Mouse (Mus musculus) embryonic stem cell, embryonic (primary cell): ENCODE results near the gene Arrb1.

Experiments used
- CTCF ChIA-PET, 4 experiments: fragments of 300-600 bp in 2 of 4; fragments of 350-600 bp in 2 of 4; sonication (Branson Sonifier 250); formaldehyde crosslinking; loops; one replicate each; lab custom pipeline; 2022; ENCODE audit warnings: inconsistent platforms in 2 of 4; lab: Charles Lee
- POLR2A ChIA-PET, 4 experiments: fragments of 300-600 bp in 2 of 4; fragments of 350-600 bp in 2 of 4; sonication (Branson Sonifier 250); formaldehyde crosslinking; loops; one replicate each; lab custom pipeline; 2022; ENCODE audit warnings: antibody characterized with exemption in 4 of 4, inconsistent platforms in 1 of 4; lab: Charles Lee

The Arrb1 gene

GRCm38 (mm10) chr7:99553222-99553884, 18.1 kb downstream of the Arrb1 start:
- ChIA-PET CTCF (interaction anchor here in 2 of 4 experiments (1.1 to 1.4 kb wide), 2 partner anchors 16 to 106 kb away, joined by 3 to 4 read pairs; no protein-coding TSS in a partner anchor), POLR2A (interaction anchor here in 2 of 4 experiments (0.6 to 3.2 kb wide), 15 partner anchors 16 to 172 kb away, joined by 3 to 25 read pairs (median 4); partner anchors contain the start of genes Gdpd5 (in 1 of the 2) and Rps3 (in 1 of the 2))

DNA sequence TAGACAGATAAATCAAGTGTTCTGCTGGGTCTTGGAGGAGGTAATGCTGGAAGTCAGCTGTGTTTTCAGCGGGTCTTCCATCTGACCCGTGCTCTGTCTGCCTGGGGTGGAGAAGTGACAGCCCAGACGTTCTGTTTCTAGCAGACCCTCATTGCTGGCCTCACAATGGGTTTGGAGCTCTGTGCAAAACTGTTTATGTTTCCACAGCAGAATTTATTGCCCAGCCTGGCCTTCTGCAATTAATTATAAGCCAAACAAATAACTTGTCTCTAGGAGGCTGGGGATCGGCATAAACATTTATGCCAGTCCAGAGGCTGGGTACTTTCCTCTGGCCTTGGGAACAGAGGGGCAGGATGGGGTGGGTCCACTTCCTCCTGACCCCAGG, 18.6 kb downstream of the Arrb1 start:
- ChIA-PET CTCF (interaction anchor here in 1 of 4 experiments (1.1 kb wide), 1 partner anchor 105 kb away, joined by 3 read pairs; no protein-coding TSS in a partner anchor), POLR2A (interaction anchor here in 2 of 4 experiments (1.0 to 2.3 kb wide), 5 partner anchors 9 to 173 kb away, joined by 3 to 7 read pairs (median 6); partner anchors contain the start of gene Gdpd5 (in 1 of the 2))

- ChIA-PET POLR2A (interaction anchor here in 2 of 4 experiments (0.6 to 2.0 kb wide), 10 partner anchors 8 to 455 kb away, joined by 3 to 6 read pairs (median 4); partner anchors contain the start of genes Rnf169 (in 1 of the 2) and Rps3 (in 1 of the 2)), CTCF (interaction anchor here (0.5 to 2.8 kb wide), 32 partner anchors 8 to 320 kb away, joined by 3 to 27 read pairs (median 4); no protein-coding TSS in a partner anchor)
These were observed 20.6 kb downstream of the Arrb1 start for GRCm38 (mm10) chr7:99555862-99556261.

DNA sequence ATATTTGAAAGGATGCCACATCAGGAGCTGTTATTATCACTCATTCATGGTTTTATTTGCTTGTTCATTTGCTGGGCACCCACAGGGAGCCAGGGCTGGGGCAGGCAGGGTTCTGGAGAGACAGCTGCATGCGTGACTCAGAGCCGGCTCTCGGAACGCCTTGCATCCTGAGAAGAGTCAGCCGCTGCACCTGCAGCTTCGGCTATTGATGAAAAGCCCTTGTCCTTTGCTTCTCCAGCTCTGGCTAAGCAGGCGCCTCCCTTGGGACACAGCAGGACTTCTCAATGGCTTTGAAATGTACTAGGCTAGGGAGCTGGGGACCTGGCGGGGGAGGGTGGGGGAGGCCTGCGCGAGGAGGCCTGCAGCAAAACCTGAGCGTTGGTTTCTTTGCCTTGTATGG, 23.8 kb downstream of the Arrb1 start:
- CTCF ChIA-PET: interaction anchor here in 3 of 4 experiments (0.6 to 2.0 kb wide), 13 partner anchors 11 to 413 kb away, joined by 3 to 14 read pairs (median 4); no protein-coding TSS in a partner anchor
- POLR2A ChIA-PET: interaction anchor here (0.6 to 3.3 kb wide), 32 partner anchors 8 to 1980 kb away, joined by 3 to 12 read pairs (median 4); partner anchors contain the start of genes Rps3 (in 2 of the 4) and Aamdc (in 1 of the 4)

DNA sequence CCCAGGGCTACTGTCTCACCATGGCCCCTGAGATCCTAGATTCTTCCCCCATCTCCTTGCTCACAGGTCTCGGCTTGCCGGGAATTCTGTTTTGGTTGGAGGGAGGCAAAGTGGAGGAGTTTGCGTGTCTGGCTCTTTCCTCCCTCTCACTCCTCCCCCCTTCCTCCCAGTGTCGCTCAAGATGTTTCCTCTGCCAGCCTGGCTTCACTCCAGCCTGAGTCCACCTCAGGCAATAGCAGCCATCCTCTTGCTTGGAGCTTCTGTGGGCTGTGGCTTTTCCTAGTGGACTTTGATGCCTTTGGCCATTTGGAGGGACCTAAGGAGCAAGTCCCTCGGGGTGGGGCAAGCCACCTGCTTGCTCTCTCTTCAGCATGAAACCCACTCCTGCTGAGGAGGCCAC, 27.2 kb downstream of the Arrb1 start:
- ChIA-PET POLR2A (interaction anchor here in 3 of 4 experiments (0.7 to 2.1 kb wide), 6 partner anchors 8 to 79 kb away, joined by 3 to 8 read pairs (median 4); partner anchors contain the start of gene Rps3 (in 1 of the 3)), CTCF (interaction anchor here in 1 of 4 experiments (1.1 to 2.1 kb wide), 3 partner anchors 15 to 40 kb away, joined by 4 to 10 read pairs (median 8); no protein-coding TSS in a partner anchor)

DNA sequence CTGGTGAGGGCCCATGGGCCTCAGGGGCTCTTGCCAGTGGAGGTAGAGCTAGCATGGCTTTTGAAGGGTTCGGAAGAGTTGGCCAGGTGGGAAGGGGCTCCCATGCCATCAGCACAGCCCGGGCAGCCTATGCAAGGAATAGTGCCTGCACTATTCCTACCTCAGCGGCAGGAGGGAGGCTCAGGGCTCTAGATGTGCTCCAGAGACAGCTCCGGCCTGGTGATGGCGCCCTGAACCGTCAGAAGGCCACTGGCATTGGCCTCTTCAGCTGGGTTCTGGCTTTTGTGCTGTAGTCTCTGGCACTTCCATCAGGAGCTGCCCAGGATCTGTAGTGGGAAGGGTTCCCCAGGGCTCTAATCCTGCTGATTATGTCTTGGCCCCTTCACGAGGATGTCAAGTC, 28.0 kb downstream of the Arrb1 start:
- ChIA-PET CTCF (interaction anchor here in 2 of 4 experiments (0.6 to 2.1 kb wide), 8 partner anchors 16 to 63 kb away, joined by 3 to 10 read pairs (median 6); no protein-coding TSS in a partner anchor), POLR2A (interaction anchor here in 3 of 4 experiments (0.6 to 2.1 kb wide), 12 partner anchors 9 to 86 kb away, joined by 3 to 8 read pairs (median 4); partner anchors contain the start of gene Rps3 (in 1 of the 3))

DNA sequence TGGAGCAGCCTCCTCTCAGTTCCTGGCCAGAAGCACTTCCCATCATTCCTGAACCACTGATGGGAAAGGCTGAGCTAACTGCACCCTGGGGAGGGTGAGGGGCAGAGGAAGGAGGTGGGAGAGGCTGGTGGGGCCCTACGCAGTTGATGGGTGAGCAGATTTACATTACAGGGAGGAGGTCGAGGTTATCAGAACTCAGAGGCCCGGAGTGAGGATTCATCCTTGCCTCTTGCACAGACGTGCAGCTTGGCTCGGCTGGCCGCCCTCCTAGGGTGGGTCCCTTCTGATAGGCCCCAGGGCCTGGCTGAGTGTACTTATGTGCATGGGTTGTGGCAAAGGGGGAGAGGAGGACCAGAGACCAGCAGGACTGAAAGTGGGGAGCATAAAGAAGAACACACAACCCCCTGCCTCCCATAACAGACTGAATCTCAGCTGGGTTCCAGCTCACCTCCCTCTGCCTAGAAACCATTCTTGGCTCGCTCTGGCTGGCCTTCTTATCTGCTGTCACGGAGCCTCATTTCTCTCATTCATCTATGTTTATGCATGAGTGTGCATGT, 30.1 kb downstream of the Arrb1 start:
- ChIA-PET POLR2A (interaction anchor here in 2 of 4 experiments (0.6 to 1.0 kb wide), 2 partner anchors 18 to 82 kb away, joined by 3 read pairs; partner anchors contain the start of gene Rps3 (in 1 of the 2)), CTCF (no interaction called here)

GRCm38 (mm10) chr7:99570680-99571079, 35.4 kb downstream of the Arrb1 start:
- POLR2A ChIA-PET: interaction anchor here in 2 of 4 experiments (1.0 to 1.5 kb wide), 4 partner anchors 9 to 87 kb away, joined by 4 to 5 read pairs (median 4); partner anchors contain the start of gene Rps3 (in 1 of the 2)
- CTCF ChIA-PET: interaction anchor here in 2 of 4 experiments (0.6 to 1.1 kb wide), 3 partner anchors 9 to 127 kb away, joined by 3 to 4 read pairs (median 3); no protein-coding TSS in a partner anchor

DNA sequence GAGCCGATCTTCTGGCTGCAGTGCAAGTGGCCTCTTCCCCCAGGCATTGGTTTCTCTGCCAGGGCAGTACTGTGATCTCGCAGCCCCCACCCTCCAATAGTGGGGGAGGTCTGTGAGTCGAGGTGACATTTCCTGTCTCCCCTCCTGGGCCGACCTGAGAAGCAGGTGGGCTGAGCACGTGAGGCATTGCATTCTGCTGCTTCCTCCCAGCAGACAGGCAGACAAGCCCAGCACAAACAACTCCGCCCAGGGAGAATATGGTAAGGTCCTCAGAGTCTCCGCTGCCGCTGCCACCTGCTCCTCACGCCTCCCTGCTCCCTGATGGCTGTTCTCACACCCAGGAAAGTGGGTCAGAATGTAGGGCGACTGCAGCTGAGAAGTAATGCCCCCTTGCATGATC, 37.7 kb downstream of the Arrb1 start:
- ChIA-PET CTCF (interaction anchor here in 2 of 4 experiments (0.6 kb wide), 2 partner anchors 21 to 326 kb away, joined by 3 read pairs; no protein-coding TSS in a partner anchor), POLR2A (interaction anchor here in 2 of 4 experiments (0.9 to 1.3 kb wide), 2 partner anchors 9 to 14 kb away, joined by 3 read pairs; no protein-coding TSS in a partner anchor)

DNA sequence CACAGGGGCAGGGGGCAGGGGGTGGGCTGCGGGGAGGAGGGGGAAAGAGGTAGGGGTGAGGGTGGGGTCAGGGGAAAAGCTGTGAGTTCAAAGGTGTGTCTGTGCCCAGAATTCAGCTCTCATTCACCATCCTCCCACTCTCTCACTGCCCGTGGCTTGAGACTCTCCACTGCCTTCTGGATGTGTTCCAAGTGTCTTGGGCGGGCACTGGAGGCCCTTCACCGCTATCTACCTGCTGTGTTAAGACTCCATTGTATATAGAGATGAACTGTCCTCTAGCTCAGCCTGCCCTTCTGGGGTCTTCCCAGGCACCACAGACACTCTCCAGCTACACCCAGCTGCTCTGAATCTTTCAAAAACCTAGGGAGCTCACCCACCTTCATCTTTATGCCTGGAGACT, 38.1 kb downstream of the Arrb1 start:
- POLR2A ChIA-PET: interaction anchor here in 1 of 4 experiments (1.3 kb wide), 1 partner anchor 14 kb away, joined by 3 read pairs; no protein-coding TSS in a partner anchor

DNA sequence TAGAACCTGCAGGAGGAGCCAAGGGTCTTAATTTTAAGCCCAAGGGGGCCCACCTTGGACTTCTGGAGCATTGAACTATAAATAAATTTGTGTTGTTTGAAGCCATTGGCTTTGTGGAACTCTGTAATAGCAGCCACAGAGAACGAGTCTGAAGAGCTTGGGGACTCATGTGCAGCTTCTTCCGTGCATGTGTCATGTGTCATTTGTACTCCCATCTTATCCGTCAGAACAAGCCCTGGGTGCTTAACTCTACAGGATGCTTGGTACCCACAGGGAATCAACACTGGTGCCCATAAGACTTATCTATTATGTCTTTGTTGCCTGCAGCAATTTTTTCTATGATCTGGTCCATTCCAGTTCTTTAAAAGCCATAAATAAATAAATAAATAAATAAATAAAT, 43.0 kb downstream of the Arrb1 start:
- CTCF ChIA-PET: no interaction called here
- POLR2A ChIA-PET: interaction anchor here in 1 of 4 experiments (1.9 kb wide), 1 partner anchor 8 kb away, joined by 4 read pairs; no protein-coding TSS in a partner anchor

More for the DNA sequence above, 38.1 kb downstream of the Arrb1 start:
- CTCF ChIA-PET: interaction anchor here in 3 of 4 experiments (0.6 kb wide), 3 partner anchors 22 to 478 kb away, joined by 3 to 4 read pairs (median 3); no protein-coding TSS in a partner anchor

- ChIA-PET CTCF (interaction anchor here (0.8 to 3.0 kb wide), 13 partner anchors 10 to 297 kb away, joined by 3 to 11 read pairs (median 4); no protein-coding TSS in a partner anchor), POLR2A (interaction anchor here (0.6 to 1.9 kb wide), 16 partner anchors 9 to 96 kb away, joined by 3 to 7 read pairs (median 4); partner anchors contain the start of gene Rps3 (in 2 of the 4))
These were observed 44.4 kb downstream of the Arrb1 start for GRCm38 (mm10) chr7:99579491-99580190.

DNA sequence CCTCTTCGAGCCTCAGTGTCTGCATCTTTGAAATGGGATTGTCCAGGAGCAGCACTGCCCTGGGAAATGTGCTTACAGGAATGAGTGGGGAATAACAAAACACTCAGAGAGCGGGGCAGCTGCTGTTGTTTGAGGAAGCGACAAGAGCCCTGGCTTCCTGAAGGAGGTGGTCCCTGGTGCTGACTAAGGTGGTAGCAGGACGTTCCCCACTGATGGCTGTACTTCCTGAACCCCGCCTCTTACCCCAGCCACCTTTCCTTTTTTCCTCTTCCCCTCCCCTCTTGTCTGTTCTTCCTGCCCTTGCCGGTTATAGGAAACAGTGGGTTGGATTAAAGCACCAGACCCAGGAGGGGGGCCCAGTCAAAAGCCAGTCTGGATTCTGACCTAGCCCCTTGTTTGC, 45.0 kb downstream of the Arrb1 start:
- CTCF ChIA-PET: interaction anchor here (0.5 to 3.0 kb wide), 13 partner anchors 9 to 296 kb away, joined by 3 to 11 read pairs (median 3); no protein-coding TSS in a partner anchor
- POLR2A ChIA-PET: interaction anchor here (0.6 to 1.9 kb wide), 18 partner anchors 9 to 105 kb away, joined by 3 to 6 read pairs (median 4); partner anchors contain the start of gene Rps3 (in 1 of the 4)

- POLR2A ChIA-PET: interaction anchor here in 2 of 4 experiments (0.6 kb wide), 2 partner anchors 294 to 337 kb away, joined by 3 read pairs; no protein-coding TSS in a partner anchor
- CTCF ChIA-PET: interaction anchor here in 1 of 4 experiments (1.2 kb wide), 1 partner anchor 82 kb away, joined by 7 read pairs; no protein-coding TSS in a partner anchor
These were observed 47.0 kb downstream of the Arrb1 start for GRCm38 (mm10) chr7:99582306-99582705.

GRCm38 (mm10) chr7:99582867-99583266, 47.6 kb downstream of the Arrb1 start:
- ChIA-PET CTCF (interaction anchor here in 2 of 4 experiments (0.5 to 1.6 kb wide), 4 partner anchors 27 to 1744 kb away, joined by 4 to 9 read pairs (median 6); no protein-coding TSS in a partner anchor), POLR2A (interaction anchor here in 2 of 4 experiments (0.6 kb wide), 2 partner anchors 294 to 337 kb away, joined by 3 read pairs; no protein-coding TSS in a partner anchor)

- POLR2A ChIA-PET: interaction anchor here in 2 of 4 experiments (0.7 to 1.5 kb wide), 2 partner anchors 18 to 100 kb away, joined by 3 to 6 read pairs; no protein-coding TSS in a partner anchor
- CTCF ChIA-PET: interaction anchor here in 2 of 4 experiments (0.5 to 1.6 kb wide), 4 partner anchors 28 to 83 kb away, joined by 3 to 9 read pairs (median 6); no protein-coding TSS in a partner anchor
These were observed 48.4 kb downstream of the Arrb1 start for GRCm38 (mm10) chr7:99583625-99584024.
